Mouse (Mus musculus) thymus, postnatal 4 days (tissue): ENCODE data around the gene Mycl.

Source experiments
- DNase-seq: peaks from one replicate; pipeline ENCODE4 v3.0.0; 2021

The Mycl gene

GRCm38 (mm10) chr4:123021591-123021990 lies 26.1 kb downstream of the Mycl start:
- no peak for DNase-seq

- no peak for DNase-seq
Measured at GRCm38 (mm10) chr4:123022896-123023295, 27.4 kb downstream of the Mycl start.

GRCm38 (mm10) chr4:123025418-123025817 lies 30.0 kb downstream of the Mycl start:
- no peak for DNase-seq

GRCm38 (mm10) chr4:123026161-123026560 lies 30.7 kb downstream of the Mycl start:
- DNase-seq, result peak; percentile 16

- no peak for DNase-seq
Measured at GRCm38 (mm10) chr4:123026597-123026996, 31.1 kb downstream of the Mycl start.

- DNase-seq, result no peak
Measured at GRCm38 (mm10) chr4:123034841-123035240, 39.4 kb downstream of the Mycl start.

- DNase-seq, result no peak
Measured at GRCm38 (mm10) chr4:123035636-123036035, 40.2 kb downstream of the Mycl start.

GRCm38 (mm10) chr4:123036710-123037109 lies 41.3 kb downstream of the Mycl start:
- no peak for DNase-seq

GRCm38 (mm10) chr4:123041131-123041530 lies 45.7 kb downstream of the Mycl start:
- DNase-seq, result no peak

- DNase-seq, result no peak
Measured at GRCm38 (mm10) chr4:123043858-123044257, 48.4 kb downstream of the Mycl start.

- no peak for DNase-seq
Measured at GRCm38 (mm10) chr4:123044842-123045241, 49.4 kb downstream of the Mycl start.

GRCm38 (mm10) chr4:123046300-123046699 lies 50.8 kb downstream of the Mycl start:
- no peak for DNase-seq

- DNase-seq, result peak; percentile 14
Measured at GRCm38 (mm10) chr4:123050681-123051211, 55.3 kb downstream of the Mycl start.
